Mouse (Mus musculus) G1E (cell line): ENCODE measurements at regions not wholly inside any gene's neighbourhood (a gene's known extent, or its start where the extent isn't known, plus 50 kb on each side); places are given as distances from the start of the nearest gene placed in this dataset.

Experiments
- ATAC-seq: 2 replicates; pipeline ENCODE4 v1.8.0; 2016; ENCODE audit warnings: mild to moderate bottlenecking; ENCODE audit not compliant: insufficient number of reproducible peaks, poor library complexity, low FRiP score, severe bottlenecking; ENCODE audit errors: extremely low read depth
- DNase-seq: peaks from one replicate; pipeline ENCODE4 v3.0.0; 2012; ENCODE audit warnings: low spot score
- H3K27me3 ChIP-seq: 2 replicates; pipeline ENCODE4 v1.6.1; 2012; ENCODE audit warnings: mild to moderate bottlenecking, low read length, inconsistent platforms; ENCODE audit not compliant: insufficient read depth
- H3K36me3 ChIP-seq: replicated peaks from 2 replicates; pipeline ENCODE3; 2012; ENCODE audit warnings: mild to moderate bottlenecking, inconsistent platforms
- H3K4me1 ChIP-seq: 2 replicates; pipeline ENCODE4 v1.6.1; 2012; ENCODE audit warnings: low read depth, low read length, inconsistent platforms, mixed read lengths; ENCODE audit not compliant: insufficient read depth
- H3K4me3 ChIP-seq: 2 replicates; pipeline ENCODE4 v1.5.1; 2012; ENCODE audit warnings: low read depth, mild to moderate bottlenecking, inconsistent platforms, low read length, moderate library complexity, mixed read lengths
- H3K9me3 ChIP-seq: replicated peaks from 2 replicates; pipeline ENCODE4 v1.6.1; 2012; ENCODE audit warnings: inconsistent platforms
- CTCF ChIP-seq: IDR thresholded peaks from 2 replicates; pipeline ENCODE4 v1.5.1; 2012; ENCODE audit warnings: low read depth, low read length, inconsistent platforms, mixed read lengths
- GATA1 ChIP-seq: IDR thresholded peaks from 2 replicates; pipeline ENCODE4 v1.6.1; 2012; ENCODE audit warnings: borderline replicate concordance, low read length, inconsistent platforms, mixed read lengths
- GATA2 ChIP-seq: IDR thresholded peaks from 2 replicates; pipeline ENCODE4 v1.6.1; 2012; ENCODE audit warnings: low read depth, low read length, inconsistent platforms, borderline replicate concordance
- POLR2AphosphoS5 ChIP-seq: IDR thresholded peaks from 2 replicates; pipeline ENCODE4 v1.6.1; 2012; ENCODE audit warnings: low read depth, low read length, inconsistent platforms; ENCODE audit not compliant: insufficient replicate concordance
- TAL1 ChIP-seq: conservative IDR thresholded peaks from 2 replicates; pipeline ENCODE4 v1.6.1; 2012; ENCODE audit warnings: low read depth, low read length, inconsistent platforms, mixed read lengths

- Histone ChIP-seq H3K36me3 (no peaks in the 10 kb centered on the region), H3K4me1 (no peaks in the 10 kb centered on the region), H3K4me3 (no peak overlapping the region), H3K9me3 (peaks cover 43% of the 10 kb centered on the region), H3K27me3 (no peaks in the 10 kb centered on the region)
- TF ChIP-seq TAL1 (no peak), GATA1 (no peak), GATA2 (no peak), POLR2AphosphoS5 (no peak), CTCF (no peak)
- ATAC-seq (no peak), DNase-seq (no peak)
These were observed 97.6 kb upstream of the Srsf6 start for GRCm38 (mm10) chr2:162833741-162834140.

- no peaks in the 10 kb centered on the region for H3K4me1 ChIP-seq
- H3K36me3 ChIP-seq = no peaks in the 10 kb centered on the region
- ATAC-seq = no peak
- TF ChIP-seq POLR2AphosphoS5 (no peak), TAL1 (no peak), GATA2 (no peak), GATA1 (no peak), CTCF (no peak)
- no peak overlapping the region for H3K4me3 ChIP-seq
- H3K27me3 ChIP-seq = no peaks in the 10 kb centered on the region
- H3K9me3 ChIP-seq = peaks cover 58% of the 10 kb centered on the region
- DNase-seq = no peak
These were observed 112.5 kb upstream of the Srsf6 start for GRCm38 (mm10) chr2:162818787-162819186.

GRCm38 (mm10) chr2:162814205-162814604 is 117.1 kb upstream of the Srsf6 start:
- Histone ChIP-seq H3K27me3 (no peaks in the 10 kb centered on the region), H3K4me1 (no peaks in the 10 kb centered on the region), H3K9me3 (peaks cover 54% of the 10 kb centered on the region), H3K36me3 (no peaks in the 10 kb centered on the region), H3K4me3 (no peak overlapping the region)
- DNase-seq (no peak), ATAC-seq (no peak)
- TF ChIP-seq CTCF (no peak), GATA2 (no peak), GATA1 (no peak), POLR2AphosphoS5 (no peak), TAL1 (no peak)

GRCm38 (mm10) chr2:162807747-162808146 is 123.6 kb upstream of the Srsf6 start:
- no peaks in the 10 kb centered on the region for H3K27me3 ChIP-seq

GRCm38 (mm10) chr2:162796528-162796927 is 134.8 kb upstream of the Srsf6 start:
- ATAC-seq = no peak
- DNase-seq = no peak

More at GRCm38 (mm10) chr2:162807747-162808146, 123.6 kb upstream of the Srsf6 start:
- peaks cover 40% of the 10 kb centered on the region for H3K9me3 ChIP-seq
- no peak overlapping the region for H3K4me3 ChIP-seq
- no peaks in the 10 kb centered on the region for H3K36me3 ChIP-seq
- ATAC-seq (no peak), DNase-seq (no peak)
- TF ChIP-seq GATA1 = no peak
- no peak for TF ChIP-seq CTCF
- no peak for TF ChIP-seq GATA2
- no peak for TF ChIP-seq TAL1
- no peak for TF ChIP-seq POLR2AphosphoS5
- H3K4me1 ChIP-seq = no peaks in the 10 kb centered on the region

DNA sequence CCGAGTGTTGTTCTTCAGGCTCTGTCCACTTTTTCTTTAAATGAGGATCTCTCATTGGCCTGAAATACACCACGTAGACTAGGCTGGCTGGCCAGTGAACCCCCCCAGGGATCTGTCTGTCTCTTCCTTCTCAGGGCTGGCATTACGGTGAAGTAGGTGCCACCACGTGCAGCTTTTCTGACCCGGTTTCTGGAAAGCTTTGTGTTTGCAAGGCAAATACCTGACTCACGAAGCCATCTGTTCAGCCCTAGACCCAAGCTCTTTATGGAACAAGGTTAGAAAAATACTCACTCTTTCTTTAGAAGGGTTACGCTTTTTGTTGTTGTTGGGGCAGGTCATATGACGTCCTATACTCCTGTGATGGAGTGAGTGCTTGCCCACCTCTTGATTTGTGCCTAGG is 133.3 kb upstream of the Ptprt start:
- Histone ChIP-seq H3K36me3 (no peaks in the 10 kb centered on the region), H3K27me3 (no peaks in the 10 kb centered on the region), H3K4me3 (no peak overlapping the region), H3K9me3 (peaks cover 48% of the 10 kb centered on the region), H3K4me1 (no peaks in the 10 kb centered on the region)
- DNase-seq (no peak), ATAC-seq (no peak)
- TF ChIP-seq TAL1 (no peak), POLR2AphosphoS5 (no peak), CTCF (no peak), GATA1 (no peak), GATA2 (no peak)

More at GRCm38 (mm10) chr2:162796528-162796927, 134.8 kb upstream of the Srsf6 start:
- H3K4me3 ChIP-seq = no peak overlapping the region
- H3K9me3 ChIP-seq = peaks cover 44% of the 10 kb centered on the region
- TF ChIP-seq TAL1 = no peak
- TF ChIP-seq GATA1 = no peak
- TF ChIP-seq GATA2 = no peak
- TF ChIP-seq POLR2AphosphoS5 = no peak
- no peak for TF ChIP-seq CTCF
- H3K4me1 ChIP-seq = no peaks in the 10 kb centered on the region
- H3K27me3 ChIP-seq = no peaks in the 10 kb centered on the region
- H3K36me3 ChIP-seq = no peaks in the 10 kb centered on the region
